Mouse (Mus musculus) telencephalon, adult 2 months (tissue): ENCODE data around the gene Twsg1.
"Not testable (repeated sequence)": the region's sequence is repeated elsewhere in the genome, so short reads cannot be mapped to it uniquely, and the experiment has no call there.

Source experiments
- DNase-seq: peaks from one replicate; pipeline ENCODE4 v3.0.0-alpha.2; 2011; ENCODE audit warnings: low read depth, low spot score

Gene Twsg1

DNA sequence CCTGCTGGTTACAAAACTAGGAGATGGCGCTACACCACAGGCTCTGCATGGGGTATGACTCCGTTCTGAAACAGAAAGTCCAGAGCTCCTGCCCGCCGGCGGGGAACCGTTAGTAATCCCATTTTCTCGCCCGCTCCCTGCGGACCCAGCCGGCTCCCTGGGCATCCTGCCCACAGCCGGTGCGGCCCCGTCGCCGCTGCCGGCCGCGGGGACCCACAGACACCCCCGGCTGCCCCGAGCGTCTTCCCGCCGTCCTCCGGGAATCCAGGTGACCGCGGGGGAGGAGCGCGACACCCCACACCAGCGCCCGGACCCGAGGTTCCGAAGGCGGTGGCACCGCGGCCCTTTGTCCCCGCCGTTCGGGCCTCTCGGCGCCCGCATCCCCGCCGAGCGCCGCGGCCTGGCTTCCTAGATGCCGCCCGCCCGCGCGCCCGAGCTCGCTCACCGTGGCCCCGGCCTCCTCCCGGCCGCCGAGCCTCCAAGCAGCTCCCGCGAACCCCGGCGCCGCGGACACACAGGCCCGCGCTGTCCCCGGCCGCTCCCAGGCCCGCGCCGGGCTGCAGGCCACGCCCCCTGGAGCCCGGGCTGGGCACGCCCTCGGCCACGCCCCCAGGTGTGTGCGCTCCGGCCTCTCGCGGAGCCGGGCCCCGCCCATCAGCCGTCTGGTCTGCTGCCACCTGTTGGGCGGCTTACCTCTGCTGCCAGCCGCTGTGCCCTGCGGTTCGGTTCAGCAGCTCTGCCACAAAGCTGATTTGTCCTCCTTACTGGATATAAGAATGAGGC is at the start of gene Twsg1:
TSS of gene Twsg1 (minus strand) at position 605 of the 783 bp plus-strand sequence.
- DNase-seq: peak; percentile 66

DNA sequence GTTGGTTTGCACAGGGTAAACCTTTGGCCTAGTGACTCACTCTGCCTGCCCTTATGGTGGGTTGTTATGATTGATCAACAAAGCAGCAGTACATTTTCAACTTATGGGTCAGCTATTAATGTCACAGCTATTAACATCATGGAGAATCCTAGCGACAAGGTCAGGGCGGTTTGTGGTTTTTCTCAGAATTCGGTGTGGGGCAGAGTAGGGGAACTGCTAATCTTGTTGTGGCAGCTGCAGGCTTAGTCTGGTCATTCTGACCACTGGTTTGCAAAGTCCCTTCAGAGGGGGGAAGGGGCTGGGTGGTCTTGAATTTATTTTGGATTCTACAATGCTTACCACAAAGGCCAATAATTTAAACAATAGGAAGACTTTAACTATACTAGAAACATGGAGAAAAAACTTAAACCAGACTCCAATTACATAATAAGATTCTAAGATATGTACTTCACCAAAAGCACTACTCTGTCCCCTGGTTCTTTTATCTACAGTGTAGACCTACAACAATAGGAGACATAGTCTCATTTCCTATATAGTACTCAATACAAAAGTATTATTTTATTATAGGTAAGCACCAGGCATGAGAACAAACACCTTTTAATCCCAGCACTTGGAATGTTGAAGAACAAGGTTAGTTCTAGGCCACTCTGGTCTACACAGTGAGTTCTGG is 37.3 kb upstream of the Twsg1 start:
- DNase-seq: no peak

DNA sequence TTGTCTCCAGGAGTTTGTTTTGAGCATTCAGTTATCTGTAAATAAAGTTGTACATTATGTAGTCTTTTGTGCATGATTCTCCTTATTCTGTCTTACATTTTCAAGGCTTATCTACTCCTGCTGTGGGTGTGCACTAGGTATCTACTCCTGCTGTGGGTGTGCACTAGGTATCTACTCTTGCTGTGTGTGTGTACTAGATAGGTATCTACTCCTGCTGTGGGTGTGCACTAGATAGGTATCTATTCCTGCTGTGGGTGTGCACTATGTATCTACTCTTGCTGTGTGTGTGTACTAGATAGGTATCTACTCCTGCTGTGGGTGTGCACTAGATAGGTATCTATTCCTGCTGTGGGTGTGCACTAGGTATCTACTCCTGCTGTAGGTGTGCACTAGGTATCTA is 25.7 kb upstream of the Twsg1 start:
- not testable (repeated sequence) for DNase-seq

GRCm38 (mm10) chr17:65967751-65968150 is 16.7 kb upstream of the Twsg1 start:
- no peak for DNase-seq

DNA sequence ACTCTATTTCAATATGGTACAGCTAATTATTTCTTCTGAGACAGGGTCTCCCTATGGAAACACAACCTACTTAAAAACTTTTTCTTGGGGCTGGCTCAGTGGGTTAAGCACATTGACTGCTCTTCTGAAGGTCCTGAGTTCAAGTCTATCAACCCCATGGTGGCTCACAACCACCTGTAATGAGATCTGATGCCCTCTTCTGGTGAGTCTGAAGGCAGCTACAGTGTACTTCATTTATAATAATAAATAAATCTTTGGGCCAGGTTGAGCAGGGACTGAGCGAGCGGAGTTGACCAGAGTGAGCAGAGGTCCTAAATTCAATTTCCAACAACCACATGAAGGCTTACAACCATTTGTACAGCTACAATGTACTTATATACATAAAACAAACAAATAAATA is 11.2 kb upstream of the Twsg1 start:
- DNase-seq: no peak

DNA sequence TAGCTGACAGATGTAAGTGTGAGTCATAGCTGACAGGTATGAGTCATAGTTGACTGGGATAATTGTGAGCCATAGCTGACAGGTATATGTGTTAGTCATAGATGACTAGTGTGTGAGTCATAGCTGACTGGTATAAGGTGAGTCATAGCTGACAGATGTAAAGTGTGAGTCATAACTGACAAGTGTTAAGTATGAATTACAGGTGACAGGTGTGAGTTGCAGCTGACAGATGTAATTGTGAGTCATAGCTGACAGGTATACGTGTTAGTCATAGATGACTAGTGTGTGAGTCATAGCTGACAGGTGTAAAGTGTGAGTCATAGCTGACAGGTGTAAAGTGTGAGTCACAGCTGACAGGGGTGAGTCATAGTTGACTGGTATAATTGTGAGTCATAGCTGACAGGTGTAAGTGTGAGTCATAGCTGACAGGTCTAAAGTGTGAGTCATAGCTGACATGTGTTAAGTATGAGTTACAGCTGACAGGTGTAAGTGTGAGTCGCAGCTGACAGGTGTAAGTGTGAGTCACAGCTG is 10.6 kb upstream of the Twsg1 start:
- peak; percentile 19 for DNase-seq

DNA sequence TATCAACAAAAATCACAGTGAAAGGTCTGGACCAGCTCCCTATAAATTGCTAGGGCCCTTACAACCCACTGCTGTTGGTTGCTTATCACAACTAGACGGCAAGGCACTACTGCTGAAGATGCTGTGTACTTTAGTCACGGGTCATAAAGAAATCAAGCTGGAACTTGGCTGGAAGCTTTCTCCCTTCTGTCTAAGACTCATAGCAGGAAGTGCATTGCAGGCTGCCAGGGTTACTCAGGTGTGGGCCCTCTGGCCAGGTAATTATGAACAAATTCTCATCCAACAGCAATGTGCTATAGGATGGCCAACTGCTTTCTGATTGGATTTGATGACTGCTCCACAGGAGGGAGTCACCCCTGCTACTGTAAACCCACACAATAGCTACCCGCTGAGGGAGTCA is 8.0 kb upstream of the Twsg1 start:
- DNase-seq: no peak

DNA sequence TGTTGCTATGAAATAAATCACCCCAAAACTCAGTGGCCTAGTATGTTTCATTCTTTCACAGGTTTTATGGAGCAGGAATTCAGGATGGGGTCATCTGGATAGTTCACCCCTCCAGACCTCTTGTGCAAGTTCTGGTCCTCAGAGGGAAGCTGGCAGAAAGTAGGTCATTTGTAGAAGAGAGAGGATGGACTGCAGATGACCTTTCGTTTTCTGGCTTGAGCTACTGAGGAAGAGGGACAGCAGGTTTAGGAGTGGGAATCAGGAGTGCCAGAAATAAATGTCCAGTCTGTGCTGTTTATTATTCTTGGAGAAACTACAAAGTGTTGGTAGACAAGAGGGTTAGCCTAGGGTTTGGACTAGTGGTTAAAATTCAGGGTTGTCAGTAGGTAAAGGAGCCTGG is 7.3 kb upstream of the Twsg1 start:
- DNase-seq: no peak

DNA sequence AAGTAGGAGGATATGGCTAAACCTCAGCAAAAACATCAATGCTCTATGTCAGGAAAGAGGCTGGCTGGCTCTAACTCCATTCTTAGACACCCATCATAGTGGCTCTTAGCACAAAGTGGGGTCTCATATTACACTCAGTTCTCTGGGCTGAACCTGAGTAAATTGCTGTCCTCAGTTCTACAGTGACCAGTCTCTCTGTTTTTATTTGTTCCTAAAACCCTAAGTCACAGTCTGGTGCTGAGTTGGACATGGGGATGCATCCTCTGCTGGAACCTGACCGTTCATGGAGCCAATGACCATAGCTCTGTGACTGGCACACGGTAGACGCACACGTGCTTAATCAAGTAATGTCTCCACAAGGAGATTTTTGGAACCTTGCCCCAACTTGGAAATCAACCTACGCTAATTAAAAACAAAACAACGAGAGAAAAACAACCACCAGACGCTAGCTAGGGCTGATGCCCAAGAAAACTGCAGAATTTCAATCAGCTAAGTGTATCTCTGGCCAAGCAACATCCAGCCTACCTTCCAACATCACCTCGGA is 6.8 kb upstream of the Twsg1 start:
- no peak for DNase-seq

- DNase-seq: no peak
These were observed 6.2 kb upstream of the Twsg1 start for GRCm38 (mm10) chr17:65956993-65957781.

DNA sequence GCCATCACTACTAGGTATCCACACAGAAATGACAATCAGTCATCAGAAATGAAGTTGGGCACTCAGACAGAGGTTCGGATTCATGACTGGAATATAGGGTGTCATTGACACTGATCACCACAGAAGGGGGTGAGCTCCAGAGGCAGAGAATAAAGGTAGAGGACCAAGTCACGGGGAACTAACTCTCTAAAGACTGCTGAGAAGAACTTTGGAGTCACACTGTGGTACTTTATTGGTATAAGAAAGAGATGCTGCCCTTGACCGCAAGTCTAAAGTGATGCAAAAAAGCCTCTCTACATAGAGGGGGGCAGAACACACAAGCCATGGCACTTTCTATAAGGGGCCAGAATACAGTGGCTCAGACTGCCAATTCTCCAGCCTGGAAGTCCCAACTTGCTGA is 5.1 kb upstream of the Twsg1 start:
- no peak for DNase-seq

DNA sequence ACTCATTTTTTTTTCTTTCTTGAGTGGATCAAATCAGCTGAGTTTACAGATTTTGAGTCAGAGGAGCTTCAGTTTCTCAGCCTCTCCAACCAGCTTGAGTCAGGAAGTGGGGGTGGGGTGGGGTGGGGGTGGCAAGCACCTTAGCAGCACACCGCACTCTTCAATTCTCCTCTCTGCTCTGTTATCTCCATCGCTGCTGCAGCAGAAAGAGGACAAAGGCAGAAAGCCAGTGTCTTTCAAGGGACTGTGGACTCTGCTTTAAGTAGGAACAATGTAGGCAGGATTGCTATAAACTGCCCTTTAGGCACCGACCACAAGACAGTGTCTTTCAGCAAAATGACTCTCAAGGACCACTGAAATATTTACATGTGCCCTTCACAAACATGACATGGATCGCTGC is 2.9 kb upstream of the Twsg1 start:
- DNase-seq: no peak

- DNase-seq: no peak
These were observed 1.1 kb upstream of the Twsg1 start for GRCm38 (mm10) chr17:65952083-65952482.

DNA sequence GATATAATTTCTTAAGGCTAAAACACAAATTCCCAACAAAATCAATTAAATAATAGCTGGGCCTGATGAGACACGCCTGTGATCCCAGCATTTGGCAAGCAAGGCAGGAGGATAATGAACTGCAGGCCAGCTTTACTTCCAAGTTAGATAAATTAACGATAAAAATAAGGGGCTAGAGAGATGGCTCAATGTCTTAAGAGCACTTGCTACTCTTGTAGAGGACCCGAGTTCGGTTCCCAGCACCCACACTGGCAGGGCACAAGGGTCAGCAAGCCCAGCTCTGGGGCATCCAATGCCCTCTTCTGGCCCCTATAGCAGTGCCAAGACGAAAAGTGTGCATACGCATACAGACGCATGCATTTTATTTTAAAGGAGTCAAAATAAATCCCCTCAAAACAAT is 843 bp downstream of the Twsg1 start:
- no peak for DNase-seq

DNA sequence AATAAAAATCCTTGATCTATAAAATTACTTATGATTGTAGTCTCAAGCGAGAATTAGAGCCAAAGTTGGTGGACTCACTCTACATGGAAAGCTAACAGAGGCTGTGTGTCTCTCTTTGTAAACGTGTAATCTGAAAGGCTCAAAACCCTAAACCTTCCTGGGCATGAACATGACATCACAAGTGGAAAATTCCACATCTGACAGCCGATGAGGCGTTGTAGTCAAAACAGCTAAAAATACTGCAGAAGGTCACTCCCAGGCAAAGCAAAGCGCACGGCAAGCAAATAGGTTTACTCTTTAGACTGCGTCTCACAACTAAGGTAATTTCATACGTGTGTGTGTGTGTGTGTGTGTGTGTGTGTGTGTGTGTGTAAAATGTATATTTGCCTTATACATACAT is 3.7 kb downstream of the Twsg1 start:
- DNase-seq: no peak

- no peak for DNase-seq
These were observed 5.6 kb downstream of the Twsg1 start for GRCm38 (mm10) chr17:65945420-65945819.

DNA sequence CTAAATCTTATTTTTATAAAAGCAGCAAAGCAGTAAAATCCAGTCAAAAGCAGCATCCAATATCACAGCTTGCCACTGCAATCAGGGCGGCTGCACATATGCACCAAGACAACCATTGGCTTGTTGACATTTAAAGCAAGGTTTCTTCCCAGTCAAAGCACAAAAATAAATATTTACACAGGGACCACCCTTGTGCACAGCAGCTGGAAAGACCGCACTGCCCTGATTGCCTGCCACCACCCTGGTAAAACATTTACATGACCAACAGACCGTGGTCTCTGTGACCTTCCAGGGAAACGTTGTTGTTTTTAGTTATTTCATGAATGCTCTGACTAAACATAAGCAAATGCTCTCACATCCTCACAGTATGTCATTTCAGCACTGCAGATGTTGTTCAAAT is 8.6 kb downstream of the Twsg1 start:
- DNase-seq: no peak

DNA sequence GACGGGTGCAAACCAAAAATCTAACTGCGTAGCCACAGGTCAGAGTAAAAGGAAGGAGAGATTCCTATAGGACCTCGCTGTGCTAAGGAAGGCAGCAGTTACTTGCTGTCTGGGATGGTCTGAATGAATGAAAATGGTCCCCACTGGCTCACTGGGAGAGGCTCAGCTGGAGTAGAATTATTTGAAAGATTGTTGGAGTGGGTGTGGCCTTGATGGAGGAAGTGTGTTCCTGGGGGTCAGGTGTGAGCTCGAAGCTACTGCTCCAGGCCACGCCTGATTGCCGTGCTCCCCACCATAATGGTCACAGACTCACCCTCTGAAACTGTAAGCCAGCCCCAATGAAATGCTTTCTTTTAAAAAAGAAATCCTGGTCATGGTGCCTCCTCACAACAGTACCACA is 9.8 kb downstream of the Twsg1 start:
- DNase-seq: no peak

DNA sequence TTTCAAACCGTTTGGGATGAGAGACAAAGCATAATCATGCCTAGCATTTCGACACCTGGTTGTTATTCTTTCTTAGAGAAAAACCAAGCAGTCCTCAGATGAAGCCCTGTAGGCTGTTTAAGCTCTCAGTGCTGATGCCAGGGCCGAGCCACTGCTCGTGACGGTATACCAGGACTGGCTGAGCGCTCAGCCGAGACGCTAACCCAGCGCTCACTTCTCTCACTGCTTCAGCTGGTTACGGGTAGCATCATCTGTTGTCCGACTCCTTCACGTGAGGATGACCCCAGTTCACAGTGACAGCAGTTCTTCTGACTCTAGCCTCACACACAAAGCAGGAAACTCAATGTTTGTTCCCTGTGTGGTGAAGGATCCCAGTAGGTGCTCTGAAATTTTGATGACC is 10.8 kb downstream of the Twsg1 start:
- no peak for DNase-seq

DNA sequence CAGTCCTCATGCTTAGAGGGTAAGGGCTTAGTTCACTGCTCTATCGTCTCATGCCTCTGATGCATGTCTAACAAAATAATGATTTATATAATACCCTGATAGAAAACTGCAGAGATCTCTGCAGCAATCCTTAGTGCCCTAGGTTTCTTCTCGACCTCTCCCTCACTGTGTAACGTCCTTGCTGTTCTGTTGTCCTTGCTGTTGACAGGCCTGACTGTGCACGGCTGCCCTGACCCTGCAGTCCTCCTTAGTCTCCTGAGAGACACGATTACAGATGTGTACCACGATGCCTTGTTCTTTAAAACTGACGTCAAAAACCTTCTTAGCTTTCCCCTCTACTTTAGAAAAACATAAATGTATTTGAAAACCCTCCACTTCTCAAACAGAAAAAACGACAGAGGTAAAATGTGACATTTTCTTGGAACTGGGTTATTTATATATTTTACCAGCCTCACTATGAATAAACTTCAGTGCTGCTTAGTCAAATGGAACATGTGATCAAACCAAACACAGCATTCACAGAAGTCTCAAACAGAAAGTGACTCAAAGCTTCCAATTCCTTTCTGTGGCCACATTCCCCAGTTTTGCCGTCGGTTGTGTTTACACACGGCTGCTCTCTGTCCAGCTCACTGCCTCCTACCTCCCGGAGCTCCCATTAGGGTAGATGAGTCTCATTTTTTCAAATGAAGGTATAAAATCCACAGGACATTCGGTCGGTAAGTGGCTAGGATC is 11.4 kb downstream of the Twsg1 start:
- DNase-seq: peak; percentile 50

GRCm38 (mm10) chr17:65937671-65938070 is 13.4 kb downstream of the Twsg1 start:
- DNase-seq: no peak
